Mouse (Mus musculus) brain, embryonic 14.5 days (tissue): ENCODE data around the gene Fancc.

Experiments used
- CTCF ChIP-seq: fragments of 200-500 bp; IDR thresholded peaks from 2 replicates; pipeline ENCODE4 v1.5.1; 2012; ENCODE audit warnings: inconsistent platforms, mild to moderate bottlenecking, moderate library complexity, borderline replicate concordance; ENCODE audit not compliant: insufficient read depth, insufficient read length; ENCODE audit errors: extremely low read depth
- POLR2A ChIP-seq: fragments of 200-500 bp; IDR thresholded peaks from 2 replicates; pipeline ENCODE4 v1.6.1; 2012; ENCODE audit warnings: mild to moderate bottlenecking, inconsistent platforms, borderline replicate concordance; ENCODE audit not compliant: poor library complexity, insufficient read depth, insufficient read length, severe bottlenecking; ENCODE audit errors: extremely low read depth

GRCm38 (mm10) chr13:63273859-63274258 lies 223.2 kb downstream of the Fancc start:
- TF ChIP-seq CTCF (no peak), POLR2A (no peak)
